Mouse (Mus musculus) liver, embryonic 15.5 days (tissue): Measurements from ENCODE around the gene Slc26a10. TPM values are rescaled to one million over a fixed set of nuclear protein-coding genes. Genes with fewer than 3 reads are reported as not detected.
A peak's percentile ranks its signal among the peaks of the same experiment; 100 is the strongest.

Experiments used
- ATAC-seq: fragments of 200-750 bp; cut with Nextera tagmentation; 2 replicates; pipeline ENCODE4 v1.8.0; 2017; ENCODE audit warnings: moderate number of reproducible peaks, mild to moderate bottlenecking, moderate library complexity; ENCODE audit not compliant: insufficient read depth
- H3K27ac ChIP-seq: fragments of 300-500 bp; sonication (generic); replicated peaks from 2 replicates; pipeline ENCODE4 v1.5.1; 2015; ENCODE audit warnings: mild to moderate bottlenecking, inconsistent platforms
- H3K27me3 ChIP-seq: fragments of 300-500 bp; sonication (generic); 2 replicates; pipeline ENCODE4 v1.6.1; 2015; ENCODE audit warnings: mild to moderate bottlenecking, inconsistent platforms
- H3K36me3 ChIP-seq: fragments of 300-500 bp; sonication (generic); replicated peaks from 2 replicates; pipeline ENCODE4 v1.6.1; 2015; ENCODE audit warnings: moderate library complexity, mild to moderate bottlenecking, inconsistent platforms
- H3K4me1 ChIP-seq: fragments of 300-500 bp; sonication (generic); replicated peaks from 2 replicates; pipeline ENCODE4 v1.6.1; 2015; ENCODE audit warnings: inconsistent platforms
- H3K4me2 ChIP-seq: fragments of 300-500 bp; sonication (generic); 2 replicates; pipeline ENCODE4 v1.6.1; 2015; ENCODE audit warnings: moderate library complexity, mild to moderate bottlenecking, inconsistent platforms
- H3K4me3 ChIP-seq: fragments of 300-500 bp; sonication (generic); replicated peaks from 2 replicates; pipeline ENCODE4 v1.5.1; 2015; ENCODE audit warnings: mild to moderate bottlenecking, inconsistent platforms
- H3K9ac ChIP-seq: fragments of 300-500 bp; sonication (generic); 2 replicates; pipeline ENCODE4 v1.6.1; 2015; ENCODE audit warnings: moderate library complexity, mild to moderate bottlenecking, inconsistent platforms
- H3K9me3 ChIP-seq: fragments of 300-500 bp; sonication (generic); replicated peaks from 2 replicates; pipeline ENCODE4 v1.6.1; 2016; ENCODE audit warnings: inconsistent platforms
- WGBS: fragments of 180-500 bp; shearing (Covaris S2); methylation state at CpG from one replicate; pipeline ENCODE4 v1.1.7; 2015; ENCODE audit warnings: mixed read lengths; ENCODE audit not compliant: insufficient replicate concordance; 5-methylcytosine and 5-hydroxymethylcytosine counted together
- polyA plus RNA-seq: library from polyadenylated mRNA; unstranded; fragments of >200 nt; fragmentation: Nextera tagmentation; extraction: Ambion mirVana; gene quantifications from 2 replicates; pipeline ENCODE4 v1.2.1, GENCODE M21; 2015

The Slc26a10 gene
- polyA plus RNA-seq, 1 experiment from 2014 or later = 2.1 TPM

GRCm38 (mm10) chr10:127190398-127191190 lies 10.1 kb upstream of the Slc26a10 start:
- Histone ChIP-seq H3K27ac (peak overlapping the region; percentile 84), H3K9ac (peak overlapping the region; percentile 71; the same call in 1 of the 2 replicates), H3K9me3 (no peaks in the 10 kb centered on the region), H3K36me3 (peaks cover 4% of the 10 kb centered on the region; the same call in 1 of the 2 replicates), H3K27me3 (peaks cover 27% of the 10 kb centered on the region), H3K4me2 (peak overlapping the region; percentile 99), H3K4me1 (peaks cover 80% of the 10 kb centered on the region), H3K4me3 (no peak overlapping the region)
- 26% methylated on average over 14 of the region's 14 CpGs for WGBS
- 0 out of 2 replicates have a peak, but pooled peaks have one; percentile 10 for ATAC-seq

GRCm38 (mm10) chr10:127189651-127190381 lies 9.4 kb upstream of the Slc26a10 start, which contains the start of gene Arhgef25:
Gene Arhgef25, minus strand, starts transcription at chr10:127190083.
- WGBS = 3% methylated on average over 35 of the region's 35 CpGs
- Histone ChIP-seq H3K36me3 (peaks cover 4% of the 10 kb centered on the region; the same call in 1 of the 2 replicates), H3K27me3 (peaks cover 34% of the 10 kb centered on the region), H3K27ac (peak within 1 kb of the TSS; percentile 84), H3K9ac (peak within 1 kb of the TSS; percentile 71), H3K4me3 (peak within 1 kb of the TSS; percentile 68), H3K4me2 (peak within 1 kb of the TSS; percentile 99), H3K9me3 (no peaks in the 10 kb centered on the region), H3K4me1 (peaks cover 81% of the 10 kb centered on the region)
- ATAC-seq = peak; percentile 10; the same call in 1 of the 2 replicates

GRCm38 (mm10) chr10:127189116-127189650 lies 8.7 kb upstream of the Slc26a10 start:
- Histone ChIP-seq H3K4me2 (peak overlapping the region; percentile 99), H3K27me3 (peaks cover 41% of the 10 kb centered on the region), H3K4me3 (peak overlapping the region; percentile 68), H3K9me3 (no peaks in the 10 kb centered on the region), H3K27ac (peak overlapping the region; percentile 84), H3K36me3 (peaks cover 4% of the 10 kb centered on the region; the same call in 1 of the 2 replicates), H3K4me1 (peaks cover 79% of the 10 kb centered on the region), H3K9ac (peak overlapping the region; percentile 71)
- WGBS = under 1% methylated on average over 26 of the region's 26 CpGs
- ATAC-seq = peak; percentile 66

GRCm38 (mm10) chr10:127188465-127189115 lies 8.1 kb upstream of the Slc26a10 start:
- Histone ChIP-seq H3K4me3 (peak overlapping the region; percentile 68), H3K4me1 (peaks cover 81% of the 10 kb centered on the region), H3K36me3 (peaks cover 4% of the 10 kb centered on the region; the same call in 1 of the 2 replicates), H3K9ac (peak overlapping the region; percentile 71), H3K27ac (peak overlapping the region; percentile 84), H3K4me2 (peak overlapping the region; percentile 99), H3K27me3 (peaks cover 47% of the 10 kb centered on the region), H3K9me3 (no peaks in the 10 kb centered on the region)
- peak; percentile 62 for ATAC-seq
- 1% methylated on average over 44 of the region's 46 CpGs for WGBS

- Histone ChIP-seq H3K9ac (peak overlapping the region; percentile 71), H3K27ac (peak overlapping the region; percentile 84), H3K9me3 (no peaks in the 10 kb centered on the region), H3K27me3 (peaks cover 52% of the 10 kb centered on the region), H3K4me2 (peak overlapping the region; percentile 99), H3K4me1 (peaks cover 81% of the 10 kb centered on the region), H3K36me3 (peaks cover 4% of the 10 kb centered on the region; the same call in 1 of the 2 replicates), H3K4me3 (peak overlapping the region; percentile 68)
- WGBS = 2% methylated on average over 20 of the region's 21 CpGs
- no peak for ATAC-seq
Observed at GRCm38 (mm10) chr10:127188079-127188453, 7.6 kb upstream of the Slc26a10 start.

- H3K27ac ChIP-seq = no peak overlapping the region
- peak overlapping the region; percentile 99; the same call in 1 of the 2 replicates for H3K4me2 ChIP-seq
- H3K27me3 ChIP-seq = peaks cover 57% of the 10 kb centered on the region
- H3K36me3 ChIP-seq = peaks cover 3% of the 10 kb centered on the region; the same call in 1 of the 2 replicates
- H3K4me1 ChIP-seq = peaks cover 75% of the 10 kb centered on the region
- ATAC-seq = no peak
- no peaks in the 10 kb centered on the region for H3K9me3 ChIP-seq
- H3K4me3 ChIP-seq = peak overlapping the region; percentile 68; the same call in 1 of the 2 replicates
- 59% methylated on average over 10 of the region's 10 CpGs for WGBS
- no peak overlapping the region for H3K9ac ChIP-seq
Observed at GRCm38 (mm10) chr10:127187371-127188078, 7.1 kb upstream of the Slc26a10 start.

DNA sequence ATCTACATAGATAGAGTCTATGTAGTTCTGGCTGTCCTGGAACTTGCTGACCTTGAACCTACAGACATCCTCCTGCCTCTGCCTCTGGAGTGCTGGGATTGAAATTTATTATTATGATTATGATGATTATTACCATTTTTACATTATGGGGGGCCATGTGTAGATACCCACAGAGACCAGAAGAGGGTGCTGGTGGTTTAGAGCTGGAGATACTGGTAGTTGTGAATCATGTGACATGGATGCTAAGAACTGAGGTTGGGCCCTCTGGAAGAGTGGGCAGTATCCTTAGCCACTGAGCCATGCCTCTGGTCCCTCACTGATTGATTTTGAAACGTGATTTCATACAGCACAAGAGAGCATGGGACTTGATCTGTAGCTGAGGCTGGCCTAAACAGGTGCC lies 6.0 kb upstream of the Slc26a10 start:
- H3K4me2 ChIP-seq = no peak overlapping the region
- H3K9me3 ChIP-seq = no peaks in the 10 kb centered on the region
- peaks cover 68% of the 10 kb centered on the region for H3K27me3 ChIP-seq
- H3K4me1 ChIP-seq = peaks cover 66% of the 10 kb centered on the region
- H3K27ac ChIP-seq = no peak overlapping the region
- H3K9ac ChIP-seq = no peak overlapping the region
- no peak overlapping the region for H3K4me3 ChIP-seq
- 76% methylated on average over 1 of the region's 1 CpGs for WGBS
- ATAC-seq = no peak
- no peaks in the 10 kb centered on the region for H3K36me3 ChIP-seq

DNA sequence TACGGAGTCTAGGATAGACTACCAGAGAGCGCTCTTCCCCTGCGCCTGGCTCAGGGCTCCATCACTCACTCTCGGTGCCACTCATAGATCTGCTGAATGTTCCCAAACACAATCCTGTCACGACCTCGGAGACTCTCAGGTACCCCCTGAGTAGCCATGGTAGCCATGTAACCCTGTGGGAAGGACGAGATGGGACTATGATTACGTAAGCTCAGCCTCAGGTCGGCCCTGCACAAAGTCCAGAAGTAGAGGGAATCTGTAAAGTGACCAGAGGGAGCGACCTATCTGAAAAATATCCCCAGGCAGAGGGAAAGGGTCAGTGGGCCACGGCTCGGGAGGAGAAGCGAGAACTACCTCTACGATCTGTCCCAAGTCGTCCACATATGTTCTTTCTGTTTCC lies 5.1 kb upstream of the Slc26a10 start:
- Histone ChIP-seq H3K27me3 (peaks cover 77% of the 10 kb centered on the region), H3K36me3 (no peaks in the 10 kb centered on the region), H3K4me3 (no peak overlapping the region), H3K9ac (no peak overlapping the region), H3K4me1 (peaks cover 61% of the 10 kb centered on the region), H3K4me2 (no peak overlapping the region), H3K27ac (no peak overlapping the region), H3K9me3 (no peaks in the 10 kb centered on the region)
- WGBS = 71% methylated on average over 15 of the region's 15 CpGs
- no peak for ATAC-seq

DNA sequence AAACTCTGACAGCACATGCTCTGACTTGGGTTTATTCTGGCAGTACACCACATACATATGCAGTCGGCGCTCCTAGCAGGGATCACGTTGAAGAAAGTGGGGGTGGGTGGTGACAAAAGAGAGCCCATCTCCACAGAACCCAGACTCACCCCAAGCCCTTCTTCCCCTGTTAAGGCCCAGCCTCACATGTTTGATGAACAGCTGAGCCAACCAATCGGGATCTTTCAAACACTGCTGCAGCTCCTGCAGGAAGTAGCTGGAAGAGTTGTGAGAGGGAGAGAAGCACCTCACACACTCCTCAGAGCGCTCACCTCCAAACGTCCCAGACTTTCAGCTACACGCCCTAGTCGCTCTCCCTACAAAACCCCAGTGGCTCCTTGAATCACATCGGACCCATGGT lies 4.7 kb upstream of the Slc26a10 start:
- Histone ChIP-seq H3K36me3 (no peaks in the 10 kb centered on the region), H3K4me2 (no peak overlapping the region), H3K27me3 (peaks cover 81% of the 10 kb centered on the region), H3K9me3 (no peaks in the 10 kb centered on the region), H3K9ac (no peak overlapping the region), H3K4me3 (no peak overlapping the region), H3K4me1 (peaks cover 61% of the 10 kb centered on the region), H3K27ac (no peak overlapping the region)
- WGBS = 64% methylated on average over 9 of the region's 9 CpGs
- no peak for ATAC-seq

DNA sequence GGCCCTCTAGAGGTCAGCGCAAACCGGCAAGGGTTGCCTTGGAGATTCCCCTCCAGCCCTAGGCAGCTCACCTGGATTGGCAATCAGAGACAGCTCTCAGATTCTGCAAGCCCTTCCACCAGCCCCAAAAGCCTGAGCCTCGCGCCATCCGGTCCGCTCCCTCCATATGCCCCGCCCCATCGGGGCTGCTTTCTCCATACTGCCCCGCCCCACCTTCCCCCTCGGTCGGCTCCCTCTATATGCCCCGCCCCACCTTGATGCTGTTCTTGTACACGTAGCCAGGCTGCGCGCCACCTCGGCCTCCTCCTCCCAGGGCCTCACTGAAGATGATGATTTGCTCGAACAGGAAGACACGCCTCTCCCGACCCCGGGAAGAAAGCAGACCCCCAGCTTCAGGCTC lies 3.3 kb upstream of the Slc26a10 start:
- Histone ChIP-seq H3K4me3 (0 out of 2 replicates have a peak overlapping the region, but pooled peaks have one; percentile 5), H3K27me3 (peaks cover 88% of the 10 kb centered on the region), H3K4me2 (peak overlapping the region; percentile 44), H3K9me3 (no peaks in the 10 kb centered on the region), H3K27ac (no peak overlapping the region), H3K9ac (no peak overlapping the region), H3K36me3 (no peaks in the 10 kb centered on the region), H3K4me1 (peaks cover 61% of the 10 kb centered on the region)
- ATAC-seq = peak; percentile 20; the same call in 1 of the 2 replicates
- WGBS = 16% methylated on average over 20 of the region's 20 CpGs
